Comparison of ENCODE assay signal across 8 mouse cellular contexts in the genomic region with DNA sequence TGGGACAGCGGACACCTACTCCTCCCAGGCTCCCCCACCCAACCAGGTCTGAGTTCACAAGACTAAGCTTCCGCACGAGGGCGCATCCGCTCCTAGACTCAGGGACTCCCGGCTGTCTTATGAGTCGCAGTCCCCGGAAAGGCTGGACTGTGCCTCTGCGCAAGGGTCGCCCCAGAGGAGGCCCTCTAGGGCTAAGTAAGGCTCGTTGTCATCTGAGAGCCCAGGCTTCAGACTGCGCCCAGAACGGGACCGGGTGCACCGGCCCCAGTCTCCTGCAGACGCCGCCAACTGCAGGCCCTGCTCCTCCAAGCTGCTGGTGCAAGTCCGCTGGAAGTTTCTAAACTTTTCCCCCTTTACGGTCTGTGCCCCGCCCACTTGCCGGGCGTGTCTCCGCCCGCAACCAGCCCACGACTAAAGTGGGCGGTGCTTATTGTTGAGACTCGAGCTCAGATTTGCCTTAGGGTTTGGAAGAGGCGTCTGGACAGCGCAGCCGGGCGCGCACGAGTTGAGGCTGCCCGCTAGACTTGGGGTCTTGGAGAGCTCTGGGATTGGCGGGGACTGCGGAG. TPM values are rescaled to one million over a fixed set of nuclear protein-coding genes. Genes with fewer than 3 reads are reported as not detected.
DNase-seq lines count a peak whose midpoint lies in the region; ATAC-seq and TF ChIP-seq lines count a peak whose summit lies in the region.

No protein-coding gene starts in this region.

- peaks cover 29% of the 10 kb centered on the region for H3K27me3 ChIP-seq in thymus, adult 2 months (ENCODE audit: control insufficient read depth, insufficient read depth, low read length)
- peaks cover 100% of the 10 kb centered on the region for H3K27me3 ChIP-seq in forebrain, embryonic 12.5 days
- peaks cover 100% of the 10 kb centered on the region for H3K27me3 ChIP-seq in heart, postnatal 0 days (ENCODE audit: control insufficient read depth, insufficient read depth, low read length)

- no peak for TF ChIP-seq CTCF in thymus, adult 2 months (IDR thresholded peaks at IDR 0.05; ENCODE audit: borderline replicate concordance, control insufficient read depth, extremely low read depth, insufficient read depth, low read length, poor library complexity)
- peak; percentile 44 for TF ChIP-seq CTCF in heart, postnatal 0 days (IDR thresholded peaks at IDR 0.05; ENCODE audit: low read depth)

- no peak for TF ChIP-seq EP300 in heart, postnatal 0 days (IDR thresholded peaks at IDR 0.05; ENCODE audit: low read depth)

- peak; percentile 53 for ATAC-seq in forebrain, embryonic 12.5 days (ENCODE audit: low FRiP score)
- ATAC-seq in heart, postnatal 0 days (ENCODE audit: insufficient read depth, low read depth): peak; percentile 78
- ATAC-seq in activated CD4-positive, CD25-positive, alpha-beta regulatory T cell, adult 4 months: no peak

- H3K4me1 ChIP-seq in thymus, adult 2 months (replicated peaks; ENCODE audit: control insufficient read depth, insufficient read depth, low read length): 0 out of 2 replicates have a peak, but pooled peaks cover 5% of the 10 kb centered on the region
- H3K4me1 ChIP-seq in forebrain, embryonic 12.5 days: peaks cover 27% of the 10 kb centered on the region
- 0 out of 2 replicates have a peak, but pooled peaks cover 10% of the 10 kb centered on the region for H3K4me1 ChIP-seq in heart, postnatal 0 days (ENCODE audit: control insufficient read depth, insufficient read depth)

- no peak overlapping the region for H3K4me3 ChIP-seq in thymus, adult 2 months (ENCODE audit: control insufficient read depth, insufficient read depth, low read length)
- peak overlapping the region; percentile 22 for H3K4me3 ChIP-seq in forebrain, embryonic 12.5 days (replicated peaks)
- H3K4me3 ChIP-seq in heart, postnatal 0 days (ENCODE audit: low read depth, low read length): peak overlapping the region; percentile 35

- no peak for TF ChIP-seq POLR2A in thymus, adult 2 months (IDR thresholded peaks at IDR 0.05; ENCODE audit: control insufficient read depth, extremely low read depth, insufficient read depth, low read length, poor library complexity)

- no peak overlapping the region for H3K27ac ChIP-seq in thymus, adult 2 months (ENCODE audit: control insufficient read depth, insufficient read depth, low read length)
- no peak overlapping the region for H3K27ac ChIP-seq in forebrain, embryonic 12.5 days
- H3K27ac ChIP-seq in heart, postnatal 0 days (ENCODE audit: low read depth): peak overlapping the region; percentile 76

- peak; percentile 25 for DNase-seq in thymus, postnatal 25 days
- no peak for DNase-seq in thymus, adult 2 months
- DNase-seq in heart, postnatal 0 days (ENCODE audit: low spot score): peak; percentile 83
- DNase-seq in kidney, postnatal 14 days: peak; percentile 87
- peak; percentile 64 for DNase-seq in lung, postnatal 25 days (ENCODE audit: low spot score)
- peak; percentile 42 to 64 for DNase-seq in right cerebral cortex, adult 2 months (ENCODE audit: low spot score in 2 of 2)

- no peaks in the 10 kb centered on the region for H3K36me3 ChIP-seq in thymus, adult 2 months (ENCODE audit: control insufficient read depth, insufficient read depth, low read length)
- no peaks in the 10 kb centered on the region for H3K36me3 ChIP-seq in forebrain, embryonic 12.5 days (replicated peaks)
- H3K36me3 ChIP-seq in heart, postnatal 0 days (replicated peaks; ENCODE audit: control insufficient read depth, insufficient read depth, low read length): no peaks in the 10 kb centered on the region

- 6% methylated on average over 36 of the region's 36 CpGs for WGBS in thymus, adult 2 months
- WGBS in forebrain, embryonic 12.5 days: under 1% methylated on average over 35 of the region's 36 CpGs
- WGBS in heart, postnatal 0 days: under 1% methylated on average over 35 of the region's 36 CpGs

- peak overlapping the region; percentile 46 for H3K4me2 ChIP-seq in forebrain, embryonic 12.5 days
- H3K4me2 ChIP-seq in heart, postnatal 0 days (ENCODE audit: low read depth, low read length): peak overlapping the region; percentile 61

- H3K9ac ChIP-seq in forebrain, embryonic 12.5 days: no peak overlapping the region
- 0 out of 2 replicates have a peak overlapping the region, but pooled peaks have one; percentile 8 for H3K9ac ChIP-seq in heart, postnatal 0 days (replicated peaks; ENCODE audit: low read depth, low read length)

- no peaks in the 10 kb centered on the region for H3K9me3 ChIP-seq in forebrain, embryonic 12.5 days
- H3K9me3 ChIP-seq in heart, postnatal 0 days (replicated peaks; ENCODE audit: control insufficient read depth, low read length): no peaks in the 10 kb centered on the region

RNA-seq across cellular contexts. Expression of gene Foxl1, which starts 2.3 kb away (rescaled TPM):
- polyA plus RNA-seq in thymus, adult 2 months (2012; rRNA removed): 0.11 and 0.14 TPM in 2 replicates
- 0.18 and 0.36 TPM in 2 replicates for polyA plus RNA-seq in forebrain, embryonic 12.5 days (2016; fragmentation: Nextera tagmentation; extraction: Ambion mirVana)
- 0.35 and 1.9 TPM in 2 replicates for total RNA-seq in heart, postnatal 0 days (2014; rRNA removed; ENCODE audit: low replicate concordance)
- 0.12 and 0.16 TPM in 2 replicates for polyA plus RNA-seq in heart, postnatal 0 days (2015; fragmentation: Nextera tagmentation; extraction: Ambion mirVana)
- polyA plus RNA-seq in activated CD4-positive, CD25-positive, alpha-beta regulatory T cell, adult 4 months (2017; shearing (Covaris generic)): not detected

RNA-seq across cellular contexts. Expression of gene Foxc2, which starts 9.4 kb away (rescaled TPM):
- 0.80 and 0.85 TPM in 2 replicates for polyA plus RNA-seq in thymus, adult 2 months (2012; rRNA removed)
- 3.3 and 4.6 TPM in 2 replicates for polyA plus RNA-seq in forebrain, embryonic 12.5 days (2016; fragmentation: Nextera tagmentation; extraction: Ambion mirVana)
- 6.6 and 16.4 TPM in 2 replicates for total RNA-seq in heart, postnatal 0 days (2014; rRNA removed; ENCODE audit: low replicate concordance)
- polyA plus RNA-seq in heart, postnatal 0 days (2015; fragmentation: Nextera tagmentation; extraction: Ambion mirVana): 2.5 and 3.3 TPM in 2 replicates
- not detected for polyA plus RNA-seq in activated CD4-positive, CD25-positive, alpha-beta regulatory T cell, adult 4 months (2017; shearing (Covaris generic))

RNA-seq across cellular contexts. Expression of gene Mthfsd, which starts 17.2 kb away (rescaled TPM):
- polyA plus RNA-seq in thymus, adult 2 months (2012; rRNA removed): 60.8 and 69.4 TPM in 2 replicates
- 55.0 and 60.2 TPM in 2 replicates for polyA plus RNA-seq in forebrain, embryonic 12.5 days (2016; fragmentation: Nextera tagmentation; extraction: Ambion mirVana)
- 26.5 and 26.8 TPM in 2 replicates for total RNA-seq in heart, postnatal 0 days (2014; rRNA removed; ENCODE audit: low replicate concordance)
- 22.7 and 24.3 TPM in 2 replicates for polyA plus RNA-seq in heart, postnatal 0 days (2015; fragmentation: Nextera tagmentation; extraction: Ambion mirVana)
- 10 to 100 TPM; 16.1 to 24.7 TPM for polyA plus RNA-seq in activated CD4-positive, CD25-positive, alpha-beta regulatory T cell, adult 4 months (2017; shearing (Covaris generic))

RNA-seq across cellular contexts. Expression of gene Foxf1, which starts 41.2 kb away (rescaled TPM):
- 0.94 and 1.3 TPM in 2 replicates for polyA plus RNA-seq in thymus, adult 2 months (2012; rRNA removed)
- polyA plus RNA-seq in forebrain, embryonic 12.5 days (2016; fragmentation: Nextera tagmentation; extraction: Ambion mirVana): 0.08 and 1.0 TPM in 2 replicates
- total RNA-seq in heart, postnatal 0 days (2014; rRNA removed; ENCODE audit: low replicate concordance): 1.3 and 3.1 TPM in 2 replicates
- 0.23 and 0.32 TPM in 2 replicates for polyA plus RNA-seq in heart, postnatal 0 days (2015; fragmentation: Nextera tagmentation; extraction: Ambion mirVana)
- not detected for polyA plus RNA-seq in activated CD4-positive, CD25-positive, alpha-beta regulatory T cell, adult 4 months (2017; shearing (Covaris generic))
